Mouse (Mus musculus) cerebellum, postnatal 36 days (tissue): ENCODE results near the gene Tbc1d14.

Experiments
- DNase-seq, 2 experiments: peaks; one replicate each; pipeline ENCODE4 v3.0.0; 2021 to 2022; ENCODE audit warnings: mixed read lengths in 2 of 2

Gene Tbc1d14

GRCm38 (mm10) chr5:36553056-36553606 is 39.9 kb downstream of the Tbc1d14 start:
- no peak for DNase-seq

- DNase-seq: peak in 1 of 2 experiments; percentile 16
Observed at GRCm38 (mm10) chr5:36552391-36552790, 40.7 kb downstream of the Tbc1d14 start.

- DNase-seq: no peak
Observed at GRCm38 (mm10) chr5:36549243-36549642, 43.8 kb downstream of the Tbc1d14 start.

- no peak for DNase-seq
Observed at GRCm38 (mm10) chr5:36544765-36545164, 48.3 kb downstream of the Tbc1d14 start.

GRCm38 (mm10) chr5:36540928-36541327 is 52.1 kb downstream of the Tbc1d14 start:
- DNase-seq: no peak

- peak; percentile 47 to 57 for DNase-seq
Observed at GRCm38 (mm10) chr5:36538576-36539187, 54.4 kb downstream of the Tbc1d14 start.

GRCm38 (mm10) chr5:36536424-36536823 is 56.7 kb downstream of the Tbc1d14 start:
- DNase-seq: no peak

GRCm38 (mm10) chr5:36535438-36536176 is 57.5 kb downstream of the Tbc1d14 start:
- DNase-seq: no peak

GRCm38 (mm10) chr5:36534455-36535030 is 58.5 kb downstream of the Tbc1d14 start:
- DNase-seq: no peak

GRCm38 (mm10) chr5:36530129-36530751 is 62.8 kb downstream of the Tbc1d14 start:
- peak; percentile 94 to 96 for DNase-seq

GRCm38 (mm10) chr5:36529698-36530097 is 63.4 kb downstream of the Tbc1d14 start:
- no peak for DNase-seq

- DNase-seq: no peak
Observed at GRCm38 (mm10) chr5:36526921-36527320, 66.2 kb downstream of the Tbc1d14 start.

GRCm38 (mm10) chr5:36526274-36526673 is 66.8 kb downstream of the Tbc1d14 start:
- DNase-seq: no peak

GRCm38 (mm10) chr5:36525216-36525615 is 67.9 kb downstream of the Tbc1d14 start:
- no peak for DNase-seq

GRCm38 (mm10) chr5:36523219-36523703 is 69.8 kb downstream of the Tbc1d14 start:
- DNase-seq: no peak

- no peak for DNase-seq
Observed at GRCm38 (mm10) chr5:36522782-36523181, 70.3 kb downstream of the Tbc1d14 start.

- no peak for DNase-seq
Observed at GRCm38 (mm10) chr5:36519751-36520150, 73.3 kb downstream of the Tbc1d14 start.

- DNase-seq: peak; percentile 29 to 36
Observed at GRCm38 (mm10) chr5:36517596-36517995, 75.5 kb downstream of the Tbc1d14 start.

GRCm38 (mm10) chr5:36515558-36515957 is 77.5 kb downstream of the Tbc1d14 start:
- no peak for DNase-seq

GRCm38 (mm10) chr5:36515126-36515525 is 78.0 kb downstream of the Tbc1d14 start:
- DNase-seq: no peak

GRCm38 (mm10) chr5:36510956-36511355 is 82.1 kb downstream of the Tbc1d14 start:
- DNase-seq: no peak

- no peak for DNase-seq
Observed at GRCm38 (mm10) chr5:36508351-36508750, 84.7 kb downstream of the Tbc1d14 start.

- DNase-seq: no peak
Observed at GRCm38 (mm10) chr5:36505643-36506042, 87.4 kb downstream of the Tbc1d14 start.
